Mouse (Mus musculus) adrenal gland, postnatal 14 days (tissue): ENCODE results near the gene Cse1l. TPM values are rescaled to one million over a fixed set of nuclear protein-coding genes. Genes with fewer than 3 reads are reported as not detected.
A peak's percentile ranks its signal among the peaks of the same experiment; 100 is the strongest.

Experiments
- DNase-seq: peaks from one replicate; pipeline ENCODE4 v3.0.0; 2021; ENCODE audit warnings: mixed read lengths
- total RNA-seq: library from RNA; stranded (reverse); gene quantifications from 2 replicates; pipeline ENCODE4 v1.2.3, GENCODE M21; 2021

Gene Cse1l
- total RNA-seq, 1 experiment from 2014 or later: 61.2 TPM

DNA sequence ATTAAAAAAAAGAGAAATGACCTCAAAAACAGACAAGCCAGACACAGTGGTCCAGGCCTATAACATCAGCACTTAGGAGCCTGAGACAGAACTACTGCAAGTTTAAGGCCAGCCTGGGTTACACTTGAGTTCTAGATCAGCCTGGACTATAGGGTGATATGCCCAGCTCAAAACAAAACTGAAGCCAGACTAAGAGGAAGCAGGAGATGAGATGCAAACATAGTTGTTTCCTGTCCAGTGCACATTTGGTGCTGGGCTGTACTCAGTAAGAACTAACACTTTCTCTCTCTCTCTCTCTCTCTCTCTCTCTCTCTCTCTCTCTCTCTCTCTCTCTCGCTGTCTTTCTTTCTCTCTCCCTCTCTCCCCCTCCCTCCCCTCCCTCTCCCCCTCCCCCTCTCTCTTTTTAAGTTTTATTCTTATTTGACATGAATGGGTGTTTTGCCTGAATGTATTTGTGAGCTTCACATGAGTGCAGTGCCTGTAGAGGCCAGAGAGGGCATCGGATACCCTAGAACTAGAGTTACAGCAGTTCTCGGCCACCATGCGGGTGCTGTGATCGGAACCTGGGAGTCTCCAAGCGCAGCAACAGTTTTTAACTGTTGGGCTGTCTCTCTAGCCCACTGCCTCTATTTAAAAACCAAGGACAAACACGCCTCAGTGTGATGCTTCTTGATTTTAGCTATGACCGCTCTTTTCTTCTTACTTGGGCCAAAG is 4.9 kb upstream of the Cse1l start:
- no peak for DNase-seq

- no peak for DNase-seq
Measured at GRCm38 (mm10) chr2:166903719-166904282, 2.0 kb upstream of the Cse1l start.

DNA sequence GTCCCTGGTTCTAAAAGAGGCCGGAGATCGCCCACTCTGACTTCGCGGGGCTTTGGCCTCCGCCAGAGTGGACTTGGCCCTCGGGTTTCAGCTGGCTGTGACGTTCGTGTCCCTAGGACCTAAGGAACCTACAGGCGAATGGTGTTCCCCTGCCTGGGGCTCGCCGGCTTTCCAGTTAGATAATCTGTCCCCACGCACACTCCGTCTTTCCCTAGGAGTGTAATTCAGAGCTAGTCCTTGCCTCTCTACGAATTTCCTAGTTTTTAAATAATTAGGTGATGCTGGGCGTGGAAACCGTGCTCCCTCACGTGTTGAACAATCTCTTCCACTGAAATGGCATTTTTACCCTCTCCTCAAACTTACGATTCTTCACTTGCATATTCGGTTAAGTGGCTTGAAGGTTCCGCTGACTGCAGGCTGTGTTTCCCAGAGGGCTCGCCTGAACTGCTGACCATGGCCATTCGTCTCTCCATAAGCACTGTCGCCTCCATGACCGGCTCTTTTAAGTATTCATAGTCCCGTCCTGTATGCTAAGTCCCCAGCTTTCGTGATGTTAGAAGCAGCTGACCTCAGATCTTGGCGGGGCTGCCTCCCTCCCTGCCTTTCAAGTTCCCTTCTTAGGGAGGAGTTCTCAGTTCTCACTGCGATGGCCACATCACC is 813 bp downstream of the Cse1l start:
- peak; percentile 33 for DNase-seq

- DNase-seq: no peak
Measured at GRCm38 (mm10) chr2:166909729-166910128, 3.9 kb downstream of the Cse1l start.

- peak; percentile 18 for DNase-seq
Measured at GRCm38 (mm10) chr2:166910536-166910935, 4.7 kb downstream of the Cse1l start.

- no peak for DNase-seq
Measured at GRCm38 (mm10) chr2:166923971-166924370, 18.1 kb downstream of the Cse1l start.

GRCm38 (mm10) chr2:166933943-166934342 is 28.1 kb downstream of the Cse1l start:
- no peak for DNase-seq

- DNase-seq: no peak
Measured at GRCm38 (mm10) chr2:166934416-166934815, 28.6 kb downstream of the Cse1l start.

DNA sequence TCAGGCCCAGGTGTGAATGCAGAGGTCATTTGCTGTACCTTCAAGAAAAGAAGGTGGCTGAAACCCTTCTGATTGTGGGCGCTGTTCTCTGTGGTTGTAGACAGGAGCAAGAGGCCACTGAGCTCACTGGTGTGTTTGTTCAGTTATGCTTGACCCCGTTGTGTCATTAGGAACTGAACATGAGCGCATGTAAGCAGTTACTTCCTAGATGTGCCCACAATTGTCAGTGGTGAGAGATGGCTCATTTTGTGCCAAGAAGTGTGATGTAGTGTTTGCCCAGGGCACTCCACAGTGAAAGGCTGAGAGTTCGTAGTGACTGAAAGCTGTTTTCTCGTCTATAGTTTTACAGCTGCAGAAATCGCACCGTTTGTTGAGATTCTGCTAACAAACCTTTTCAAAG is 29.7 kb downstream of the Cse1l start:
- DNase-seq: no peak

GRCm38 (mm10) chr2:166936166-166936565 is 30.3 kb downstream of the Cse1l start:
- DNase-seq: no peak

DNA sequence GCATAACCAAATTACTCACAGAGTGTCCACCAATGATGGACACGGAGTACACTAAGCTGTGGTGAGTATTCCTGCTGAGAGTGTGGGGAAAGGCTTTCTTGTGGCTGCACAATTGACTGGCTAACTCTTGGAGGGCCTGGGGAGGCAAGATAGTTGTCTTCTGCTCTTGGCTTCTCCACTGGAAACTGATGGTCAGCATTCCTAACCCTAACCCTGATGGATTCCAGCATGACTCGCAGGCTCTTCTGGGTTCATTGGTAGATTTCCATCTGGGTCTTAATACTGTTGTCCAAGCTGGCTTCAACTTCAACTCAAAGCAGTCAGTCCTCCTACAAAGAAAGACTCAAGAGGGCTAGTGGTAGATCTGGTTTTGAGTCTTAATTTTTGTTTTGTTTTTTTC is 37.3 kb downstream of the Cse1l start:
- DNase-seq: no peak

DNA sequence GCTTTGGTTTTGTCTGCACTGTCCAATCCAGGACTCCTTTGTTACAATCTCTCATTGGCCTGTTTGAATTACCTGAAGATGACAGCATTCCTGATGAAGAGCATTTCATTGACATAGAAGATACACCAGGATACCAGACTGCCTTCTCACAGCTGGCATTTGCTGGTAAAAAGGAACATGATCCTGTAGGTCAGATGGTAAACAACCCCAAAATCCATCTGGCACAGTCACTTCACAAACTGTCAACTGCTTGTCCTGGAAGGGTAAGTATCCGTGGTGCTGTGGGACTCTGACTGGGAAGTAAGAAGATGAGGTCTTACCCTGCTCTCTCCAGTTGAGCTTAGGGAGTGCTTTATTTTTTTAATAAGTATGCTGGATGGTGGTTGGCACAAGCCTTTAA is 38.5 kb downstream of the Cse1l start:
- no peak for DNase-seq

DNA sequence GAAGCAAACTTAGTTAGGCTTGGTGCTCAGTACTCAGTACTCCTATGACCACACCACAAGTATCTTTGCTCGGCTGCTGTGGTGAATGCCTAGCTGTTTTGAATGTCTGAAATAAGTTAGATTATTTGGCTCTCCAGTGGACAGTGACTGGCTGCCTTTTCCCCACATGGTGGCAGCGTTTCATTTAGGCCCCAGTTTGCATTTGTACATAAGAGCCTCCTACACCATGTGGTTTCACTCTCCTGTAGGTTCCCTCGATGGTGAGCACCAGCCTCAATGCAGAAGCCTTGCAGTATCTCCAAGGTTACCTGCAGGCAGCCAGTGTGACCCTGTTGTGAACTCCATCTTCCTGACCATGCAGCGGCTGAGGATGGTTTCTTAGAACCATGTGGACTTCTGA is 39.6 kb downstream of the Cse1l start:
- DNase-seq: no peak

GRCm38 (mm10) chr2:166948246-166948645 is 42.4 kb downstream of the Cse1l start:
- no peak for DNase-seq

GRCm38 (mm10) chr2:166948936-166949335 is 43.1 kb downstream of the Cse1l start:
- DNase-seq: no peak

GRCm38 (mm10) chr2:166950853-166951648 is 45.2 kb downstream of the Cse1l start:
- DNase-seq: peak; percentile 59

DNA sequence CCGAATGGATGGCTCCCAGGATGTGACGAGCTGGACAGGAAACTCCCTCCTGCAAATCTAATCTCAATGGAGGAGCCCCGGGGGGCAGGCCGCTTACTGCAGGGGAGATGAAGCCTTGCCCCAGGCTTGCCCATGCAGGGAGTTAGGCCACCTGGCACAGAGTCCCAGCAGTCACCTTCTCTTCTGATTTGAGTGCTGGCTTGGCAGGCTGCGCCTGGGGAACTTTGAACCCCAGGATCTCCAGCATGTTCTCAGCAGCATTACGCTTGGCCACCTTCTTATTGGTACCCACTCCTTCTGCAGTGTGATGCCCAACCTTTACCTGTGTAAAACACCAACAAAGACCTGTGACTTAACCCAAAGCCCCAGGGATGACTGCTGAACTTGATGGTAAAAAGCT is 46.3 kb downstream of the Cse1l start:
- DNase-seq: no peak

GRCm38 (mm10) chr2:166956805-166957204 is 51.0 kb downstream of the Cse1l start:
- peak; percentile 57 for DNase-seq

DNA sequence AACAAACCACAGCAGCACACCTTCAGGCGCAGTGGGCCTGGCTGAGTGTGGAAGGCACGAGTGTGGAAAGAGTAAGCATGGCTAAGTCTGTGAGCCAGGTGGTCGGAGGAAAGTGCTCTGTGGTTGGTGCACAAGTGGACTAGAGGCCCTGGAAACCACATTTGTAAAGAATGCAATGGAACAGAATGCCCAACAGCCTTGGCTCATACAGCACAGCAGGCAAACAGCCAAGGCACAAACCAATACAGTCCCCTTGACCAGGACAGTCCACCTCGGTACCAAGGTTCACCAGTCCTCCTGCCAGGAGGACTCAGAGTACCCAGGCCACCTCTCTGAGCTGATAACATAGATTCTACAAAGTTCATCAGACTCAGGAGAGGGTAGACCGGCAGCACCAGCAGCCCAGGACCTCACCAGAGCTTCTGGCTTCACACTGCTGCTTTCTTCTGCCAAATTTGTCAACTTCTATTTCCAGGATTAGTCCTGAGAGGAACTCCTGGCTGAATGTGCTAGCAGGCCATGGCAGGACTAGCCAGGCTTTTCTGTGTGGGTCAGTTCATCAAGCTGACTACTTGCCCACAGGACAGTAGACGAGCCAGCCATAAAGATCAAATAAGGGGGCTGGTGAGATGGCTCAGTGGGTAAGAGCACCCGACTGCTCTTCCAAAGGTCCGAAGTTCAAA is 54.9 kb downstream of the Cse1l start:
- DNase-seq: peak; percentile 40

DNA sequence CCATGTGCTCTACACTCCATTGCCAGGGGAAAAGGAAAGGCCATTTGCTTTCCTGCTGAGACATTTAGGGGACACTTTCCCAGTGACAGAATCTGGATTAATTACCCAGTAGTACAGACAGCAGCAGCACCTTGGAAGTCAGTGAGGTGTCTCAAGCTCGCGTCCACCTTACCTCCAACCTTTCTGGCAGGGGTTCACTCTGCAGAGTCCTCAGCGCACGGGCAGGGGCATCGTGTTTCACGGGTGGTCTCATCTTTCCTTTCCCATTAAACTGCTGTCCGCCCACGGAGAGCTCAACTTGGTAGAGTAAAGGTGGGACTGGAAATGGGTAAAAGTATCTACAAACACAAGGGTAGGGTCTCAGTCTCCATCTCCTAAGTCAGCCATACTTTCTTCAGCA is 57.4 kb downstream of the Cse1l start:
- DNase-seq: no peak

DNA sequence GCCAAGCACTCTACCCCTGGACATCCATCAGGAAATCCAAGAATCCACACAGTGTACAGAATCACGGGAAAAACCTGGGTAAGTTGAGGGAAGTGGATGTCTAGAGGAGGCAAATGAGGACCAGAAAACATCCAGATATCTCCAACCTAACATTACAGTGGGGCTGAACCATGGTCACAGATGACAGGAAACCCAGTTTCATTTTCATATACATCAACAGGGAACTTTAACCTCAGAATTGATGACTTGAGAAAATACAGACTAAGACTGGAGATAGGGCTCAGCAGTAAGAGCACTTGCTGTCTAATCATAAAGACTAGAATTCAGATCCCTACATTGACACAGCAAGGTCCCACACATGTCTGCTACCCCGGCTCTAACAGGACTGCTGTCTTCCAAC is 58.9 kb downstream of the Cse1l start:
- DNase-seq: no peak

DNA sequence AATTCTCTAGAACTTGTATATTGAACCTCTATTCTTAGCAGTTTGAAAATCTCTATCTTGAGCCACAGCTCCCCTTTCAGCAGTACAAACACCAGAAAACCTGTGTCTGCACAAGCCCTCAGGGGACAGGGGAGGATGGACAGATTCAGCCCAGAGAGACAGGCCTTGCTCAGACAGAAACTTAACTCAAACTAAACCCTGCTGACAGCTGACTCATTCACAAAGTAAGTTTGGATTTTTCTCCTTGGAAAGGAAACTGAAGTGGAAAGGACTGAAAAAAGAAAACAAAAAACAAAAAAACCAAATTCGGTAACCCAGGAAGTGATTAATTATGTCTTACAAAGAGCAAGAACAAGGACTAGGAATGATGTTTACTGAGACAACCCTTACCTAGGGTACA is 67.3 kb downstream of the Cse1l start:
- DNase-seq: no peak
